Mouse (Mus musculus) fibroblast of lung, adult 2 months (primary cell): ENCODE data around the gene Acoxl.

Experiments used
- DNase-seq: peaks from one replicate; pipeline ENCODE4 v3.0.0-alpha.2; 2011; ENCODE audit warnings: low read depth

The Acoxl gene

GRCm38 (mm10) chr2:128118971-128119370 lies 280.3 kb downstream of the Acoxl start:
- DNase-seq = no peak

DNA sequence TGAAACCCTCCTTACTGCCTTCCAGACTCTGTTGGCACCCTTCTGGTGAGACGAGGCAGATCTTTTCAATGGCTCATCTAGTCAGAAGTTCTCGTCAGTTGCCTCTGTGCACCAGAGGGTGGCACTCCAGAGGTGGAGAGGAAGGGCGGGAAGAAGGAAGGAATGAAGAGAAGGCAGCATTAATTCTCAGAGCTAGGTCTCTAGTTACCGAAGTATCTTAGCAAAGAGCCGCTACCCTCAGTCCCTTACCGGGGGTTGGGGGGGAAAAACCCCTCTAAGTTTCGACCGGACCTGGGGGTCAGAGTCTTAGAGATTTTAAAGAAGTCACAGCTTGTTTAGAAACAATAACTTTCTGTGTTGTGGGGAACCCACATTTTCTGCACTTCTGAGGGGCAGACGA lies 283.8 kb downstream of the Acoxl start:
- DNase-seq = no peak

- DNase-seq = no peak
Observed at GRCm38 (mm10) chr2:128122891-128123771, 284.5 kb downstream of the Acoxl start.

DNA sequence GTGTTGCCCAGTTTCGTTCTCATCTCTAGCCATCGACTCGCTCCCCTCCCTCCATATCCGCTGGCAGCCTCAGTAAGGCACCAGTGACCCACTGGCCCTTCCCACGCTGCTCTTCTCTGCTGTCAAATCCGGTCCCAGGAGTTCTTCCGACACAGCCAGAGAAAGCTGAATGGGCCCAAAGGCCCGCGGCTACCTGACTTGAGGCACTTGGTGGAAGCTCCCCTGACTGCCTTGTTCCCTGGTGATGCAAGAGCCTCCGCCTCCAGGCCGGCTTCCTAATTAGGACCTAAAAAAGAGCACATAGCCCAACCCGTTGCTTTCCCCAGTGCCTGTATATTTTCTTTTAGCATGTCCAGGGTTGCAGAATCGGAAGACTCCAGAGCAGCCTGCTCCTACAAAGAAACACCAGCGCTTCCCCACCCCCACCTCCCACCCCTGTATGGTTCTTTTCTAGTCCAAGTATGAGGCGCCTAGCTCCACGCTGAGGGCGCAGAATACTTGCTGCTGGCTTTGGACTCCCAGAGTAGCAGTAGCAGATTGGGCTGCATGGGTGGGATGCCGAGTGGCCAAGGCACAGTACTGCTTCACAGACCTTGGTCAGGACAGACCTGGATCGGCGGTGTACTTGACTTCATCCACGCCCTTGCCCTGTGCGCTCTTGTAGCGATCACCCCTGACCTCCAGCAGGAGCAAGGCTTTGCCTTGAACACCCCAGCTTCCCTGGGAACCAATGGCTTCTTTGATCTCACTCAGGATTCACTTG lies 285.4 kb downstream of the Acoxl start:
- no peak for DNase-seq

GRCm38 (mm10) chr2:128124693-128125092 lies 286.0 kb downstream of the Acoxl start:
- no peak for DNase-seq

GRCm38 (mm10) chr2:128125635-128126470 lies 287.2 kb downstream of the Acoxl start, which contains the start of gene Bcl2l11:
Gene Bcl2l11, plus strand, starts transcription at chr2:128126038.
- DNase-seq = peak; percentile 72

GRCm38 (mm10) chr2:128126591-128127051 lies 287.9 kb downstream of the Acoxl start:
- DNase-seq = no peak

GRCm38 (mm10) chr2:128127121-128127671 lies 288.5 kb downstream of the Acoxl start:
- peak; percentile 75 for DNase-seq

GRCm38 (mm10) chr2:128127691-128128292 lies 289.1 kb downstream of the Acoxl start:
- DNase-seq = peak; percentile 64

- DNase-seq = no peak
Observed at GRCm38 (mm10) chr2:128128532-128128931, 289.9 kb downstream of the Acoxl start.

DNA sequence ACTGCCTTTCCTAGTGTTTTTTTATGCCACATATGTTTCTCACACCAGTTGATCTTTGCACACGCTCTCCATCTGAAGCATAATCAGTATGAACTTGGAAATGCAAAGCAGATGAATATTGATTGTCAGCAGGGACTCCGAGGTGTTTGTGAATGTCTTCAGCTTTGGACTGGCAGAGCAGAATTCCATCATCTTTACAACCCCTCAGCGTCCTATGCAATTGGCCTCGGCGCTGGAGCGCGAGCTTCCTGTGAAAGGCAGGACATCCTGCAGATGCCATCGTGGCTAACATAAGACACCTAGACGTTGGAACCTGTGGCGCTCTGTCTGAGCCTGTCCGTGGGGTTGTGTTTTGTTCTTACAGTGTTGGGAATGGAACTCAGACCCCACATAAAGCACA lies 292.8 kb downstream of the Acoxl start:
- no peak for DNase-seq

GRCm38 (mm10) chr2:128132635-128133034 lies 294.0 kb downstream of the Acoxl start:
- no peak for DNase-seq

GRCm38 (mm10) chr2:128133865-128134264 lies 295.2 kb downstream of the Acoxl start:
- DNase-seq = no peak

- DNase-seq = no peak
Observed at GRCm38 (mm10) chr2:128134474-128134873, 295.8 kb downstream of the Acoxl start.

GRCm38 (mm10) chr2:128134948-128135347 lies 296.3 kb downstream of the Acoxl start:
- DNase-seq = no peak

DNA sequence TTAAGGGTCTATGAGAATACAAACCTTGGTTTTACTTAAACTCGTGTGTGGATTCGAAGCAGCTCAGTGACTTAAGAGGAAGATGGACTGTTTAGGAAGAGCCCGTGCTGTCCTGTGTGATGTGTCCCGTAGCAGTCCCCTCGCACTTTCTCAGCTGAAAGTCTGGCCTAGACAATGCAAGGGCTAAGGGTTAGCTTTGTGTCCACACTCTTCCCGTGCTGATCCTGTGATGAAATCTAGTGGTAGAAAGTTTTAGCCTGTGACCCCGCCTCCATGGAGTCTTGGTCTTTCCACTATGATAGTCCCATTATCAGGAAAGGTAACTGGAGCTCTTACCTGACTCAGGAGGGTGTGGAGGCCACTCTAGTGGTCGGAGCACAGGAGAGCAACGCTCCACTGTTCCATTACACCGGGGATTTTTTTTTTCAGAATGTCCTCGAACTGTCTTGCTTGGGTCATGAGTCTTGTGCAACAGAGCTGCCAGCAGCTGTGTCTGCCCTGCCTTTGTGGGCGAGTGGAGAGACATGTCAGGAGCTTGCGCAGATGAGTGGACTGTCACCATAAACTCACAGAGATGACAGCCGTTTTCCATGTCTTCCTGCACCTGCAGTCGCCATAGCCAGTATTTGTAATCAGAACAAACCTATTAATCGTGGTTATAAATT lies 298.2 kb downstream of the Acoxl start:
- no peak for DNase-seq

DNA sequence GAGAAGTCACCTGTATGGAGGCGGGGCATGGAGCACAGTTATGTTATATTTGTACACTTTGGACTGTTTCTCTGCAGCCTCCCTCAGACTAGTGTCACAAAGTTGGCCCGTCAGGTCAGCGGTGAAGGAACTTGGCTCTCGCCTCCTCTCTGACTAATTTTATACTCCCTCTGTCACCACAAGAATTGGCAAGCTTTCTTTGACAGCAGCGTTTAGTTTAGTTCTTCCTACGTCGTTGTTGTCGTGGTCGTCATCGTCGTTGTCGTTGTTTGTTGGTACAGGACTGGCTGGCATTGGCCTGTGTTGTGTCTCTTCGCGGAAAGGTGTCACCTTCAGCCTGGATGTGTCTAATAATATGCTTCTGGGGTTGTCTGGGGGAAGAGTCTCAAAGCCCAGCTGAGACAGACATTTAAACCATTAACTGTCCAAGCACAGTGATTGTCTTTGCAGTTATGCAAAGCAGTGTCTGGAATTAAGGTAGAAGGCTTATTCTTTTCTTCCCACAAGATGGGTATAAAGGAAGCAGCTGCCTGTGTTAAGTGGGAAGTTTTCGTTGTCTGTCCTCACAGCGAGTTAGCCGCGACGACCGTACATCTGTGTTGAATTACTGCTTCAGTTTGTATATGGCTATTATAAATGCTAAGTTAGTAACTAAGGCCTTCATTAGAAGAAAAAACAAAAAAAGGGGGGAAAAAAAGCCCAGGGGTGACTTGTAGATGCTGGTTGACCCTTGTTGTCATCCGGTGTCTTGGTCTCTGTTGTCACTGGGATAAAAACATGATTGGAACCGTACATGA lies 299.0 kb downstream of the Acoxl start:
- DNase-seq = no peak

GRCm38 (mm10) chr2:128138924-128139323 lies 300.2 kb downstream of the Acoxl start:
- no peak for DNase-seq

DNA sequence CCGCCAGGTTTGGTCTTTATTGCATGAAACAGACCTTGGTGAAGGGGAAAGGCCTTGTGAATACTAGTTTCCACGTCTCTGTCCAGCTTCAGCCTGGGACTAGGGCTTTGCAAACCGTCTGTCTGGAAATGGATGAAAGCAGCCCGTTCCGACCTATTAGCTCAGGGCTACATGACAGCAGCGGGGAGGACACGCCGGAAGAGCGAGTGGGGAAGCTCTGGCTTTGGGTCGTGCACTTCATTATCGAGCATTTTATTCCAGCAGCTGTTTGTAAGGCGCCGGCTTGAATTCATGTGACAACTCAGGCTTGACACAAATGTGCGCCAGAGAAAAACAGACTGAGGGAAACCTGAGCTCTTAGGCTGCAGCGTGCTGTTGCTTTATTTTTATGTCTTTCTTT lies 301.1 kb downstream of the Acoxl start:
- DNase-seq = no peak

- no peak for DNase-seq
Observed at GRCm38 (mm10) chr2:128140183-128140582, 301.5 kb downstream of the Acoxl start.
